Mouse (Mus musculus): ENCODE data around the gene Lamp2. TPM values are rescaled to one million over a fixed set of nuclear protein-coding genes. Genes with fewer than 3 reads are reported as not detected.
A peak's percentile ranks its signal among the peaks of the same experiment; 100 is the strongest.

Gene Lamp2
- polyA plus RNA-seq, 1 experiment from 2014 or later = 74.1 TPM

DNA sequence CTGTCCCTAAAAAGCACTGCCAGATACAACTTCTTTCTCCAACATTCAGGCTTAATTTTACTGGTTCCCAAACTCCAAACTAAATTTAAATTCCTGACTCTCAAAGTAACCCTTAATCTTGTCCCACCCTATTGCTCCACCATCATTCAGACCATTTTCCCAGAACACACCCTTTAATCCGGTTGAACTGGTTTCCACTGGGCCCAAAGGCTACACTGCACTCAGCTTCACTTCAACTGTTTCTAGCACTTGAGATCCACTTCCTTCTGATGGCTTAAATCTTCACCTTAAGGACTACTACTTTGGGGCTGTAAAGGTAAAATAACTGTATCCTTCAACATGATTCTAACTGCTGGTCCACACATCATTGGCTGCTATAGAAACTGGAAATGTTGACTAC lies 10.5 kb downstream of the Lamp2 start:
- H3K4me2 ChIP-seq (ENCODE audit: low read length) = no peak overlapping the region
- ATAC-seq (ENCODE audit: low FRiP score, low TSS enrichment) (no peak), DNase-seq (no peak)
- H3K27me3 ChIP-seq (ENCODE audit: control insufficient read depth, insufficient read depth, low read length) = no peaks in the 10 kb centered on the region
- no peak overlapping the region for H3K4me3 ChIP-seq (replicated peaks; ENCODE audit: low read depth, low read length)
- H3K9ac ChIP-seq (replicated peaks; ENCODE audit: low read length) = no peak overlapping the region
- 69% methylated on average over 1 of the region's 1 CpGs for WGBS
- H3K36me3 ChIP-seq (ENCODE audit: control insufficient read depth, insufficient read depth, low read length) = peaks cover 8% of the 10 kb centered on the region; the same call in 1 of the 2 replicates
- no peaks in the 10 kb centered on the region for H3K4me1 ChIP-seq (ENCODE audit: control insufficient read depth, insufficient read depth, low read length)
- H3K27ac ChIP-seq (replicated peaks; ENCODE audit: low read depth, low read length) = no peak overlapping the region
- H3K9me3 ChIP-seq (ENCODE audit: control insufficient read depth, low read length) = no peaks in the 10 kb centered on the region

- Histone ChIP-seq H3K27ac (replicated peaks; ENCODE audit: low read depth, low read length) (no peak overlapping the region), H3K9me3 (ENCODE audit: control insufficient read depth, low read length) (no peaks in the 10 kb centered on the region), H3K27me3 (ENCODE audit: control insufficient read depth, insufficient read depth, low read length) (no peaks in the 10 kb centered on the region), H3K4me3 (replicated peaks; ENCODE audit: low read depth, low read length) (no peak overlapping the region), H3K4me1 (ENCODE audit: control insufficient read depth, insufficient read depth, low read length) (no peaks in the 10 kb centered on the region), H3K9ac (replicated peaks; ENCODE audit: low read length) (no peak overlapping the region), H3K4me2 (ENCODE audit: low read length) (no peak overlapping the region), H3K36me3 (ENCODE audit: control insufficient read depth, insufficient read depth, low read length) (no peaks in the 10 kb centered on the region)
- no peak for DNase-seq
- WGBS = 80% methylated on average over 1 of the region's 1 CpGs
- no peak for ATAC-seq (ENCODE audit: low FRiP score, low TSS enrichment)
Measured at GRCm38 (mm10) chrX:38442425-38442824, 13.8 kb downstream of the Lamp2 start.

DNA sequence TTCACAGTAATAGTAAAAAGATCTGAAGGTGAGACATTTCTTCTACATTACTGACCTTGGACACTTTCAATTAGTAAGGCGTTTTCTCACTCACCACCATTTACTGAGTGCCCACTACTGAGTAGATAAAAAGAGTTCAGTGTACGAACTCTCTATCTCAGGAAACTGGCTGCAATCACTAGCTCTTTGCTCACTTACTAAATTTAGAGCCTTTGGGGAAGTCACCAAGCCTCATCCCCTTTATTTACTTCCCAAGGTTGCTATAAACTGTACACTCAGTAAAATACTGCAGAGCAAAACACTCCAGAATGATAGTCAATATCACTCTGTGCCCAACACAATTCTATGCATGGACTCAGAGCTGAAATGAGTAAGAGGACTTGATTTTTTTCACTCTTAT lies 16.6 kb downstream of the Lamp2 start:
- DNase-seq = no peak
- no peak for ATAC-seq (ENCODE audit: low FRiP score, low TSS enrichment)
- H3K36me3 ChIP-seq (ENCODE audit: control insufficient read depth, insufficient read depth, low read length) = no peaks in the 10 kb centered on the region
- no peak overlapping the region for H3K27ac ChIP-seq (replicated peaks; ENCODE audit: low read depth, low read length)
- no peak overlapping the region for H3K4me3 ChIP-seq (replicated peaks; ENCODE audit: low read depth, low read length)
- 74% methylated on average over 2 of the region's 2 CpGs for WGBS
- H3K9ac ChIP-seq (replicated peaks; ENCODE audit: low read length) = no peak overlapping the region
- H3K27me3 ChIP-seq (ENCODE audit: control insufficient read depth, insufficient read depth, low read length) = no peaks in the 10 kb centered on the region
- no peaks in the 10 kb centered on the region for H3K9me3 ChIP-seq (ENCODE audit: control insufficient read depth, low read length)
- no peaks in the 10 kb centered on the region for H3K4me1 ChIP-seq (ENCODE audit: control insufficient read depth, insufficient read depth, low read length)
- no peak overlapping the region for H3K4me2 ChIP-seq (ENCODE audit: low read length)

- H3K4me3 ChIP-seq (replicated peaks; ENCODE audit: low read depth, low read length) = no peak overlapping the region
- H3K27ac ChIP-seq (replicated peaks; ENCODE audit: low read depth, low read length) = no peak overlapping the region
- no peaks in the 10 kb centered on the region for H3K9me3 ChIP-seq (ENCODE audit: control insufficient read depth, low read length)
- H3K4me1 ChIP-seq (ENCODE audit: control insufficient read depth, insufficient read depth, low read length) = no peaks in the 10 kb centered on the region
- H3K4me2 ChIP-seq (ENCODE audit: low read length) = no peak overlapping the region
- no peak overlapping the region for H3K9ac ChIP-seq (replicated peaks; ENCODE audit: low read length)
- 48% methylated on average over 7 of the region's 7 CpGs for WGBS
- no peaks in the 10 kb centered on the region for H3K36me3 ChIP-seq (ENCODE audit: control insufficient read depth, insufficient read depth, low read length)
- peak; percentile 85 for DNase-seq
- no peak for ATAC-seq (ENCODE audit: low FRiP score, low TSS enrichment)
- H3K27me3 ChIP-seq (ENCODE audit: control insufficient read depth, insufficient read depth, low read length) = no peaks in the 10 kb centered on the region
Measured at GRCm38 (mm10) chrX:38438147-38438791, 18.0 kb downstream of the Lamp2 start.

DNA sequence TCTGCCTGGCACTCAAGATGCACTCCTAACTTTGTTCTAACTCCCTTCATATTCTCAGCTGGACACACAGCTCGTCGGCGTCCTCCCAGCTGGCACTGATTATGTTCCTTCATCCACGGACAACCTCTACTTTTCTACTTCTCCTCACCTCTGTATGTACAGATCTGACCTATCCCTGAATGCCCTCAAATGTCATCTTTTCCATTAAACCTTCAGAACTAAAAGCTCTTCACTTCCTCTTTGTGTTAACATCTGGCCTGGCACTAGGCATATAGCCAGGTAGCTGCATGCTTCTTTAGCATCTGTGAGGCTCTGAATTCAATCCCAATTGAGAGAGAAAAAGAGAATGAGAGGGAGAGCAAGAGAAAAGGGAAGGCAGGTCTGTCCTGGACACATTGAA lies 26.8 kb downstream of the Lamp2 start:
- DNase-seq (no peak), ATAC-seq (ENCODE audit: low FRiP score, low TSS enrichment) (no peak)
- Histone ChIP-seq H3K4me3 (replicated peaks; ENCODE audit: low read depth, low read length) (no peak overlapping the region), H3K36me3 (ENCODE audit: control insufficient read depth, insufficient read depth, low read length) (peaks cover 14% of the 10 kb centered on the region; the same call in 1 of the 2 replicates), H3K4me2 (ENCODE audit: low read length) (no peak overlapping the region), H3K4me1 (ENCODE audit: control insufficient read depth, insufficient read depth, low read length) (no peaks in the 10 kb centered on the region), H3K9ac (replicated peaks; ENCODE audit: low read length) (no peak overlapping the region), H3K27ac (replicated peaks; ENCODE audit: low read depth, low read length) (no peak overlapping the region), H3K9me3 (ENCODE audit: control insufficient read depth, low read length) (no peaks in the 10 kb centered on the region), H3K27me3 (ENCODE audit: control insufficient read depth, insufficient read depth, low read length) (no peaks in the 10 kb centered on the region)
- WGBS = 97% methylated on average over 4 of the region's 4 CpGs

GRCm38 (mm10) chrX:38428818-38429440 lies 27.3 kb downstream of the Lamp2 start:
- Histone ChIP-seq H3K4me1 (ENCODE audit: control insufficient read depth, insufficient read depth, low read length) (no peaks in the 10 kb centered on the region), H3K9me3 (ENCODE audit: control insufficient read depth, low read length) (no peaks in the 10 kb centered on the region), H3K27me3 (ENCODE audit: control insufficient read depth, insufficient read depth, low read length) (no peaks in the 10 kb centered on the region), H3K4me2 (ENCODE audit: low read length) (no peak overlapping the region), H3K9ac (replicated peaks; ENCODE audit: low read length) (no peak overlapping the region), H3K36me3 (ENCODE audit: control insufficient read depth, insufficient read depth, low read length) (peaks cover 16% of the 10 kb centered on the region; the same call in 1 of the 2 replicates), H3K4me3 (replicated peaks; ENCODE audit: low read depth, low read length) (no peak overlapping the region), H3K27ac (replicated peaks; ENCODE audit: low read depth, low read length) (no peak overlapping the region)
- 83% methylated on average over 3 of the region's 3 CpGs for WGBS
- DNase-seq = no peak
- no peak for ATAC-seq (ENCODE audit: low FRiP score, low TSS enrichment)

- Histone ChIP-seq H3K27me3 (ENCODE audit: control insufficient read depth, insufficient read depth, low read length) (no peaks in the 10 kb centered on the region), H3K4me1 (ENCODE audit: control insufficient read depth, insufficient read depth, low read length) (no peaks in the 10 kb centered on the region), H3K4me3 (replicated peaks; ENCODE audit: low read depth, low read length) (no peak overlapping the region), H3K27ac (replicated peaks; ENCODE audit: low read depth, low read length) (no peak overlapping the region), H3K9ac (replicated peaks; ENCODE audit: low read length) (no peak overlapping the region), H3K9me3 (ENCODE audit: control insufficient read depth, low read length) (no peaks in the 10 kb centered on the region), H3K36me3 (ENCODE audit: control insufficient read depth, insufficient read depth, low read length) (peaks cover 22% of the 10 kb centered on the region; the same call in 1 of the 2 replicates), H3K4me2 (ENCODE audit: low read length) (no peak overlapping the region)
- 65% methylated on average over 1 of the region's 1 CpGs for WGBS
- DNase-seq (no peak), ATAC-seq (ENCODE audit: low FRiP score, low TSS enrichment) (no peak)
Measured at GRCm38 (mm10) chrX:38426043-38426442, 30.2 kb downstream of the Lamp2 start.

- Histone ChIP-seq H3K4me3 (replicated peaks; ENCODE audit: low read depth, low read length) (no peak overlapping the region), H3K36me3 (ENCODE audit: control insufficient read depth, insufficient read depth, low read length) (peaks cover 9% of the 10 kb centered on the region; the same call in 1 of the 2 replicates), H3K9me3 (ENCODE audit: control insufficient read depth, low read length) (no peaks in the 10 kb centered on the region), H3K4me2 (ENCODE audit: low read length) (no peak overlapping the region), H3K9ac (replicated peaks; ENCODE audit: low read length) (no peak overlapping the region), H3K27ac (replicated peaks; ENCODE audit: low read depth, low read length) (no peak overlapping the region), H3K4me1 (ENCODE audit: control insufficient read depth, insufficient read depth, low read length) (no peaks in the 10 kb centered on the region), H3K27me3 (ENCODE audit: control insufficient read depth, insufficient read depth, low read length) (no peaks in the 10 kb centered on the region)
- no peak for ATAC-seq (ENCODE audit: low FRiP score, low TSS enrichment)
- no peak for DNase-seq
- 90% methylated on average over 3 of the region's 3 CpGs for WGBS
Measured at GRCm38 (mm10) chrX:38423096-38423495, 33.2 kb downstream of the Lamp2 start.

DNA sequence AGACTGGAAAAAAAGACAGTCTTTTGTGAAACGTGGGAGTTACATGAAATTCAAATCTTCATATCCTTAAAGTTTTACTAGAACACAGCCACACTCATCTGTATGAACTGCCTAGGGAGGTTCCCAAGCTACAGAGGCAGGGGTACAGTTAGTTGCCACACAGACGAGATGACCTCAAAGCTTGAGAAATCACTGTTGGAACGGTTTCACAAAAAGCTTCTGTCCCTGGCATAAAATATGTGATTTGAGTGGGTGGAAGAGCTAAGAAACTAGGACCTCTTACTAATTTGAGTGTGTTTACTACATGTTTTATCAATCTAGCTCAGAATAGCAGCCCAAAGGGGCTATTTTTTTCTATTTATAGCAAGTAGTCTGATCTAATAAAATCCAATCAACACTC lies 33.9 kb downstream of the Lamp2 start:
- Histone ChIP-seq H3K36me3 (ENCODE audit: control insufficient read depth, insufficient read depth, low read length) (peaks cover 8% of the 10 kb centered on the region; the same call in 1 of the 2 replicates), H3K27ac (replicated peaks; ENCODE audit: low read depth, low read length) (no peak overlapping the region), H3K9me3 (ENCODE audit: control insufficient read depth, low read length) (no peaks in the 10 kb centered on the region), H3K4me1 (ENCODE audit: control insufficient read depth, insufficient read depth, low read length) (no peaks in the 10 kb centered on the region), H3K4me3 (replicated peaks; ENCODE audit: low read depth, low read length) (no peak overlapping the region), H3K9ac (replicated peaks; ENCODE audit: low read length) (no peak overlapping the region), H3K27me3 (ENCODE audit: control insufficient read depth, insufficient read depth, low read length) (no peaks in the 10 kb centered on the region), H3K4me2 (ENCODE audit: low read length) (no peak overlapping the region)
- DNase-seq = no peak
- WGBS = 87% methylated on average over 3 of the region's 3 CpGs
- no peak for ATAC-seq (ENCODE audit: low FRiP score, low TSS enrichment)

Measured in midbrain, embryonic 14.5 days (tissue).